Mouse (Mus musculus): ENCODE results near the gene Tas2r137.

Tas2r137 gene

DNA sequence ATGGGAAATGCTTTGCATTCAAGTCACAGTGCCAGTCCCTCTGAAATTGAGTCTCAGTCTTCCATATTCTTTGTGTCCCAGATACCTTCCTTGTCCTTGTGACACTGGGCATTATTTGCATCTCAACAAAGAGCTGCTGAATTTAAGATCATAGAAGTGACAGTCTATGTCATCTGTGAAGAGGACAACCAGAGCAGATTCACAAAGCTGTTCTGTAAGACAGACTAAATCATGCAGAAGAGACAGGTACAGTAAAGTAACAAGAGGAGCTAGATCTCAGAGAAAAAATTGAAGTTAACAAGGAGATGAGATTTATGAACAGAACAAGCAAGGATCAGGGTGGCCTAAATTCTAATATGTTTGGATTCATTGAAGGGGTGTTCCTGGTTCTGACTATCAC, at the start of gene Tas2r137:
Gene Tas2r137, plus strand, starts transcription at position 301 of the 400 bp plus-strand sequence.
- no peak for DNase-seq (ENCODE audit: low read depth, low spot score)

GRCm38 (mm10) chr6:40441276-40441675, 49.8 kb upstream of the Tas2r137 start:
- DNase-seq (ENCODE audit: low read depth, low spot score): no peak

- DNase-seq (ENCODE audit: low read depth, low spot score): no peak
Measured at GRCm38 (mm10) chr6:40441755-40442154, 49.3 kb upstream of the Tas2r137 start.

DNA sequence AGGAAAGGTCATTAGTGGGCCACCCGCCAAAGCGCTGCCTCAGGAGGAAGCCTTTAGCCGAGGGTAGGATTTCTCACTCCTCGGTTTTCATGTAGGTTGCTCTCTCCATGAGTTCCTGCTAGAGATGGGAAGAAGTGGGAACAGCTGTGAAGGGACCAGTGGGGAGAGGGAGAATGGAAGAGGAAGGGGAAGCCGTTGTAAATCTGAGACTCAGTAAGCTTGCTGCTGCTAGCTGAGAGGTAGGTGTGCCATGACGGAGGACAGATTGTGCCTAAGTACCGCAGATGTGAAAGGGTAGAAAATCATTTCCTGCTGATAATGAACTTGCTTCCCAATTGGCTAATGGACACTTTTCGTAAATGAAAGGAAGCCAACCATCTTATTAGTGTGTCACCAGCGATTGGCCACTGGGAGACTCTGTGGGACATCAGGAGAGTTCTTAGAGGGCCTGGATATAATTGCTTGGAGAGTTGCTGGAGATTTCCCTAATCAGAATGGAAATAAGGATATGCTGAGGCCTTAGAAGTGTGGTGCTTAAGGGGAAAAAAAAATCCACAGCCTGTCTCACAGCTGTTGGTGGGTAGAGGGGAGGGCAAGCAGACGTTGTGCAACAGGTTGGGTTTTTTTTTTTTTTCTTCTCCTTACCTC, 47.6 kb upstream of the Tas2r137 start:
- DNase-seq (ENCODE audit: low read depth, low spot score): no peak

DNA sequence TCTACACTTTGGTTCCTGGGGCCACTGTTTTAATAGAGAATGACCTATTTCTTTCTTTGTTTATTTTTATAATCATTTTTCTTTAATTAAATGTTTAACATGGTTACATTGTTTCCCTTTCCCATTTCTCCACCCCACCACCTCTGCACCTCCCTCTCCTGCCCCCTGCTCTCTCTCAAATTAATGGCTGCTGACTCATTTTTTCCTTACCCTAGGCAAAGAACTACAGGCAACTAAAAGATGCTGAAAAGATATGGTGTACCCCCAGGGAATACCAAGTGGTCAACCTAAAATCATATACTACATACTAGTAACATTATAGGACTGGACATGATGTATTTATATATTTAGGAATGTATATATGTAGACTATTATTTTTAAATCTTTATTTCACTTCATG, 42.4 kb upstream of the Tas2r137 start:
- no peak for DNase-seq (ENCODE audit: low read depth, low spot score)

- DNase-seq (ENCODE audit: low read depth, low spot score): no peak
Measured at GRCm38 (mm10) chr6:40454436-40455041, 36.5 kb upstream of the Tas2r137 start.

DNA sequence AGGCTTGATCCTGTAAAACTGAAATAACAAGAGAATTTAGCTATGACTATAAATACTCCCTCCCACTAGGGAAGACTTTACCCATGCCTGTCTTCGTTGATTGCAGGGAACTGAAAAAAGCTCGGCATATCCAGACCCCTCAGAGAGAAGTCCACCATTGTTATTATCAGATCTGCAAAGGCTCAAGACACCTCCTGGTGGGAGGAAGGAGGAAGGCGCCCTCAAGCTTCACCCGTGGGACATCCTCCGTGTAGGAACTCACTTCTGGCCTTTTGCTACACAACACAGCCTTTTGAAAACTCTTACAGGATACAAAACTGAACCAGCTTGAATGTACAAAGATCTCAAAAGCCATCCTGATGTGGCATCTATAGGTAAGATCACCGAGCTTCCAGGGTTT, 25.3 kb upstream of the Tas2r137 start:
- no peak for DNase-seq (ENCODE audit: low read depth, low spot score)

GRCm38 (mm10) chr6:40470916-40471719, 19.9 kb upstream of the Tas2r137 start, which contains the start of gene Ssbp1:
Ssbp1 (plus strand) TSS chr6:40471352.
- DNase-seq (ENCODE audit: low read depth, low spot score): peak; percentile 93

GRCm38 (mm10) chr6:40471720-40472010, 19.4 kb upstream of the Tas2r137 start:
- DNase-seq (ENCODE audit: low read depth, low spot score): no peak

GRCm38 (mm10) chr6:40476132-40476531, 14.9 kb upstream of the Tas2r137 start:
- DNase-seq (ENCODE audit: low read depth, low spot score): no peak

DNA sequence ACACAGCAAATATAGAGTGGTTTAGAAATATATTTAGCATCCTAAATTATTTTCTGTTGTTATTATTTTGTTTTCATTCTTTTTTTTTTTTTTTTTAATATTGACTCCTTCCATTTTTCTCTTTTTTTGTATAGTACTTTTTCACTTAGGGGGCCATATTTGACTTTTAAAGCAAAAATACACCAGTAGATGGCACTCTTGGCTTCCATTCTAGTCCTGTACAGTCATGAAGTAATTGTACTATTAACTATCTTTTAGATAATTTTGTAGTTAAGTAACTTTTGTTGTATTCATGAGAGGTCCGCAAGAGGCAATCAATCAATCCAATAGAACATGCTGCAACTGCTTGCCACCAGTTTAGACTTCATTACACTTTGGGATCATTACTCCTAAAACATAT, 11.3 kb upstream of the Tas2r137 start:
- DNase-seq (ENCODE audit: low read depth, low spot score): no peak

DNA sequence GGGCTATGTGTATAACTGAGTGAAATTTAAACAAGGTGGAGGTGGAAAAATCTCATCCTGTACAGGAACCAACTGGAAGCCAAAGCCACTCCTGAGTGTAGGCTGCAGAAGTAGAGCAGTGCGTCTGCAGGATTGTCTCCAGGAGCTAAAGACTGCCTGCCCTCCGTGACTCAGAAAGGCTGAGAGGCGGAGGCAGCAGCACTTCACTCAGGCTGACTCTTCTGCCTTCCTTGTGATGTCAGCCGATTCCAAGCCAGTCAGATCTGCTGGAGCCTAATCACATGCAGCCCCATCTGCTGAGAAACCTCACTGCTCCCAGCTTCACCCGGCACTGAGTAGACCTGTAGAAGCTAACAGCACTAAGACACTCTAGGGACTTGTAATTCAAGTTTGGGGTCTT, 8.7 kb upstream of the Tas2r137 start:
- DNase-seq (ENCODE audit: low read depth, low spot score): no peak

- no peak for DNase-seq (ENCODE audit: low read depth, low spot score)
Measured at GRCm38 (mm10) chr6:40493229-40493628, 2.2 kb downstream of the Tas2r137 start, which contains the start of gene Tas2r108. Tas2r108 (plus strand) TSS chr6:40493529.

- no peak for DNase-seq (ENCODE audit: low read depth, low spot score)
Measured at GRCm38 (mm10) chr6:40519408-40519807, 28.4 kb downstream of the Tas2r137 start, which contains the start of gene Prss37. Prss37 (minus strand) TSS chr6:40519508.

Measured in retina, adult 2 months (tissue).